Mouse (Mus musculus): Measurements from ENCODE around the gene Adra2a. TPM values are rescaled to one million over a fixed set of nuclear protein-coding genes. Genes with fewer than 3 reads are reported as not detected.
A peak's percentile ranks its signal among the peaks of the same experiment; 100 is the strongest.

Adra2a gene
- total RNA-seq, 1 experiment from 2014 or later, result 0.67 TPM

GRCm38 (mm10) chr19:54076362-54077349 is 32.7 kb downstream of the Adra2a start:
- DNase-seq, result no peak

GRCm38 (mm10) chr19:54081303-54081702 is 37.4 kb downstream of the Adra2a start:
- no peak for DNase-seq

GRCm38 (mm10) chr19:54081716-54082165 is 37.8 kb downstream of the Adra2a start:
- no peak for DNase-seq

GRCm38 (mm10) chr19:54087319-54087718 is 43.4 kb downstream of the Adra2a start:
- no peak for DNase-seq

GRCm38 (mm10) chr19:54093599-54093998 is 49.6 kb downstream of the Adra2a start:
- peak; percentile 22 for DNase-seq

GRCm38 (mm10) chr19:54095716-54096115 is 51.8 kb downstream of the Adra2a start:
- no peak for DNase-seq

GRCm38 (mm10) chr19:54098367-54098766 is 54.4 kb downstream of the Adra2a start:
- no peak for DNase-seq

Other genes starting within 250 kb of the Adra2a start
- 109 and 110 TPM in 2 replicates for gene Pdcd4, start 151.9 kb upstream of the Adra2a start, total RNA-seq (2021)
- 42.0 and 44.8 TPM in 2 replicates for gene Shoc2, start 99.8 kb upstream of the Adra2a start, total RNA-seq (2021)
- 23.2 and 26.1 TPM in 2 replicates for gene Bbip1, start 99.5 kb upstream of the Adra2a start, total RNA-seq (2021)